Mouse (Mus musculus) heart, adult 2 months (tissue): Measurements from ENCODE around the gene Dok7.

Source experiments
- CTCF ChIP-seq: fragments of 200-600 bp; IDR thresholded peaks from 2 replicates; pipeline ENCODE4 v1.8.1; 2022; ENCODE audit warnings: antibody characterized with exemption, mild to moderate bottlenecking, moderate library complexity
- EP300 ChIP-seq: fragments of 200-500 bp; IDR thresholded peaks from 2 replicates; pipeline ENCODE4 v1.6.1; 2011; ENCODE audit warnings: low read depth, low read length, control low read depth; ENCODE audit not compliant: insufficient read depth
- POLR2A ChIP-seq: fragments of 200-500 bp; IDR thresholded peaks from 2 replicates; pipeline ENCODE4 v1.6.1; 2011; ENCODE audit warnings: mild to moderate bottlenecking, low read depth, low read length, control low read depth; ENCODE audit not compliant: insufficient read depth

DNA sequence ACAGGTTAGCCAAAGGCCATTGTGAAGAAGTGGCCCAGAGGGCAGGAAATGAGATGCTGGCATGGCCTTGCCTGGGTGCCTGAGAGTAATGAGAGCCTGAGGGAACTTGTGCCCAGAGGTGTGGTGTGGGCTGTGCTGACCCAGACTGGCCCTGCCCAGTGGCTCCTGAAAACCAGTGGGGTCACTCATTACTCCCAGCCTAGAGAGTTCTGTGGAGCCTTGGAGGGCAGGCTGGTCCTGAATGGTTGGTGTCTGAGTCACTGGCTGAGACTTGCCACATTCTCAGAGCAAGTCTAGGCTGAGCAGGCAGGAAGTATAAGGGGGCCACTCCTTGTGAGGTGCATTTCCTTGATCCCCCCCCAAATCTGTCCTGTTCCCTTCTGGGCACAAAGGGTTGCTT is 19.1 kb upstream of the Dok7 start:
- TF ChIP-seq EP300 (no peak), CTCF (no peak), POLR2A (no peak)
